Mouse (Mus musculus) liver, adult 2 months (tissue): Measurements from ENCODE around the gene Mrap. TPM values are rescaled to one million over a fixed set of nuclear protein-coding genes. Genes with fewer than 3 reads are reported as not detected.

Source experiments
- DNase-seq: peaks from one replicate; pipeline ENCODE4 v3.0.0-alpha.2; 2011; ENCODE audit warnings: low read depth, low spot score; ENCODE audit errors: extremely low read depth
- H3K27ac ChIP-seq: fragments of 200-500 bp; replicated peaks from 2 replicates; pipeline ENCODE4 v1.5.1; 2012; ENCODE audit warnings: low read depth, mild to moderate bottlenecking, control low read depth, inconsistent platforms, low read length; ENCODE audit not compliant: insufficient read depth
- H3K27me3 ChIP-seq: fragments of 200-500 bp; 2 replicates; pipeline ENCODE4 v1.6.1; 2012; ENCODE audit warnings: mild to moderate bottlenecking, moderate library complexity, low read length, inconsistent platforms; ENCODE audit not compliant: control insufficient read depth, insufficient read depth
- H3K36me3 ChIP-seq: fragments of 200-500 bp; 2 replicates; pipeline ENCODE4 v1.6.1; 2012; ENCODE audit warnings: low read length, inconsistent platforms; ENCODE audit not compliant: control insufficient read depth, insufficient read depth
- H3K4me1 ChIP-seq: fragments of 200-500 bp; 2 replicates; pipeline ENCODE4 v1.6.1; 2011; ENCODE audit warnings: low read length; ENCODE audit not compliant: control insufficient read depth, insufficient read depth
- H3K4me3 ChIP-seq: fragments of 200-500 bp; 2 replicates; pipeline ENCODE4 v1.5.1; 2011; ENCODE audit warnings: low read depth, mild to moderate bottlenecking, control low read depth, low read length, moderate library complexity; ENCODE audit not compliant: insufficient read depth
- H3K79me2 ChIP-seq: fragments of 200-500 bp; 2 replicates; pipeline ENCODE4 v1.6.1; 2012; ENCODE audit warnings: inconsistent platforms, mild to moderate bottlenecking, low read length, moderate library complexity; ENCODE audit not compliant: control insufficient read depth, insufficient read depth
- H3K9ac ChIP-seq: fragments of 200-500 bp; 2 replicates; pipeline ENCODE4 v1.6.1; 2012; ENCODE audit warnings: low read depth, mild to moderate bottlenecking, control low read depth, inconsistent platforms, low read length
- CTCF ChIP-seq: fragments of 200-500 bp; IDR thresholded peaks from 2 replicates; pipeline ENCODE4 v1.5.1; 2011; ENCODE audit warnings: low read depth, low read length, control low read depth
- POLR2A ChIP-seq: fragments of 200-500 bp; IDR thresholded peaks from 2 replicates; pipeline ENCODE4 v1.6.1; 2011; ENCODE audit warnings: low read length, control low read depth; ENCODE audit not compliant: insufficient read depth; ENCODE audit errors: extremely low read depth
- WGBS: fragments of 180-500 bp; shearing (Covaris S2); methylation state at CpG from one replicate; pipeline ENCODE4 v1.1.7; 2018; 5-methylcytosine and 5-hydroxymethylcytosine counted together
- polyA plus RNA-seq: library from polyadenylated mRNA; depleted of rRNA; stranded (reverse); fragments of >200 nt; gene quantifications from 2 replicates; pipeline ENCODE4 v1.2.3, GENCODE M21; 2012; rRNA removed
- total RNA-seq: library from RNA; depleted of rRNA; stranded (reverse); fragments of >200 nt; gene quantifications from 2 replicates; pipeline ENCODE4 v1.2.3, GENCODE M21; 2014; rRNA removed

Gene Mrap
- total RNA-seq (60.5 and 66.8 TPM in 2 replicates), polyA plus RNA-seq (173 and 201 TPM in 2 replicates)

GRCm38 (mm10) chr16:90738092-90738956 is at the start of gene Mrap:
TSS of gene Mrap (plus strand) at chr16:90738207.
- no peaks in the 10 kb centered on the region for H3K36me3 ChIP-seq
- H3K79me2 ChIP-seq, result peaks cover 3% of the 10 kb centered on the region; the same call in 1 of the 2 replicates
- peak; percentile 98 for DNase-seq
- peak within 1 kb of the TSS; percentile 66 for H3K4me3 ChIP-seq
- H3K4me1 ChIP-seq, result peaks cover 19% of the 10 kb centered on the region
- peak within 1 kb of the TSS; percentile 80 for H3K9ac ChIP-seq
- peak within 1 kb of the TSS; percentile 94 for H3K27ac ChIP-seq
- 0 out of 2 replicates have a peak, but pooled peaks have one; percentile 32 for TF ChIP-seq POLR2A
- peak; percentile 69 for TF ChIP-seq CTCF
- H3K27me3 ChIP-seq, result no peaks in the 10 kb centered on the region
- 13% methylated on average over 26 of the region's 26 CpGs for WGBS

DNA sequence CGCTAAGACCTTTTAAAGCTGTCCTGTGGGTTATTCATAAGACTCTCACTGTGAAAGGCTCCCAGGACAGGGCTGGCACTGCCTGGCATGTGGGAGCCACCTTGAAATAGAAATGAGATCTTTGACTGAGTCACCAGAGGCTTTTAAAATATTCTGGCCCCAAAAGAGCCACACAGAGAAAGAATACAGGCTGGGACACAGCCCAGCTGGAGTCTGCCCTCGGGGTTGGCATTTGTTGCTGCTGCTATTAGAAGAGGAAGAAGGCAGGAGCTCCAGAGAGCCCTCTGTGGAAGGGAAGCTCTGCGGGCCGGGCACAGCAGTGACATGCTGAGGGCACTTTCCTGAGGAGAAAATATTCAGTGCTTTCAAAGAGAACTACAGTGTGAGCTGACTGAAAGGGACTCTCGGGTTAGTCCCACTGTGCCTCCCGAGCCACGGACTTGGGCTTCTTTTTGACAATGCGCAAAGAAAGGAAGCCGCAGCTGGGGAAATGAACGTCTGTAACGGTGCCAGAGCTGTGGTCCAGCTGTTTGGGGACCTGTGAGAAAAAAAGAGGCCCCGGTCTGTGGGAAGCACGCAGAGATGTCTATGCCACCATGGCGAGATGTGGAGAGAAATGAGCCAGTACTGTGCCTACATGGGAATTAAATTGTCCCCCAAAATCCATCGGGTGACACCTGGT is 45.2 kb upstream of the Mrap start:
- no peaks in the 10 kb centered on the region for H3K27me3 ChIP-seq
- TF ChIP-seq CTCF (no peak), POLR2A (no peak)
- H3K4me1 ChIP-seq, result no peaks in the 10 kb centered on the region
- no peak overlapping the region for H3K9ac ChIP-seq
- WGBS, result 89% methylated on average over 15 of the region's 15 CpGs
- no peak overlapping the region for H3K4me3 ChIP-seq
- H3K79me2 ChIP-seq, result no peaks in the 10 kb centered on the region
- DNase-seq, result no peak
- no peak overlapping the region for H3K27ac ChIP-seq
- H3K36me3 ChIP-seq, result no peaks in the 10 kb centered on the region

DNA sequence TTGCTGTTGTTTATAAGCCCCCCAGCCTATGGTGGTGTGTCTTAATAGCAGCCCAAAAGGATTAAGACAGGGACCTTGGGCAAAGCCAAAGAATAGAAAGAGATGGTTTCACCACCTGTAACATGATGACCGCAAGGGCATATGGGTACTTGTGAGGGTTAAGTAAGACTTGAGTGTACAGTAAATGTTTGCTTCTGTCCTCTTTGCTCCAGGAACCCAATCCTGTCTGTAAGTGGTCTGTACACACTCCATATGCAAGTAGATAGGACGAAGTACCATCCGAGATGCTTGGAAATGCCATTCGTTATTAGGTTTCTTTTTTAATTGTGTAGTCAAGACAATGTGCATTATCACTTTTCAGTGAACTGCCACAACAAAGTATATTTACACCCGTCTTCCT is 44.4 kb upstream of the Mrap start:
- TF ChIP-seq POLR2A (no peak), CTCF (no peak)

DNA sequence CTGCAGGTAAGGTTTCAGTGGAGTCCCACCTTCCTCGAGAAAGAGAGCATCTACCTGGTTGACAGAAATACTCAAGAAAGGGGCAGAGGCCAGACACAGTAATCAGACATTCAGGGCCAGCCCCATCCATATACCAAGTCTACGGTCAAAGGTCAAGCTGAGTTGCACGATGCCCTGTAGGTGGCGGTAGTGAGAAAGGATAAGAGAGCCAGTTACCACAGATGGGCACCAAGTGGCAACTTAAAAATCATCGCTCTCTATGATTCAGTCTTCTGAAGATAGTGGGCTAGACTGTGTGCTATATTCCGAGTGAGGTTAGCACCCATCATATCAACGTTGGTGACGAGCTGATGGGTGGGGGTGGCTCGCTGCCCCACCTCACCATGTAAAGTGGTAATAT is 43.3 kb upstream of the Mrap start:
- Histone ChIP-seq H3K9ac (no peak overlapping the region), H3K79me2 (no peaks in the 10 kb centered on the region), H3K4me3 (no peak overlapping the region), H3K4me1 (no peaks in the 10 kb centered on the region), H3K36me3 (no peaks in the 10 kb centered on the region), H3K27ac (no peak overlapping the region), H3K27me3 (no peaks in the 10 kb centered on the region)
- 69% methylated on average over 9 of the region's 9 CpGs for WGBS
- TF ChIP-seq POLR2A (no peak), CTCF (peak; percentile 61; the same call in 1 of the 2 replicates)
- peak; percentile 46 for DNase-seq

More for the DNA sequence above, 44.4 kb upstream of the Mrap start:
- Histone ChIP-seq H3K27me3 (no peaks in the 10 kb centered on the region), H3K9ac (no peak overlapping the region), H3K27ac (no peak overlapping the region), H3K4me1 (no peaks in the 10 kb centered on the region), H3K4me3 (no peak overlapping the region), H3K79me2 (no peaks in the 10 kb centered on the region), H3K36me3 (no peaks in the 10 kb centered on the region)
- DNase-seq, result no peak
- WGBS, result 91% methylated on average over 5 of the region's 5 CpGs

DNA sequence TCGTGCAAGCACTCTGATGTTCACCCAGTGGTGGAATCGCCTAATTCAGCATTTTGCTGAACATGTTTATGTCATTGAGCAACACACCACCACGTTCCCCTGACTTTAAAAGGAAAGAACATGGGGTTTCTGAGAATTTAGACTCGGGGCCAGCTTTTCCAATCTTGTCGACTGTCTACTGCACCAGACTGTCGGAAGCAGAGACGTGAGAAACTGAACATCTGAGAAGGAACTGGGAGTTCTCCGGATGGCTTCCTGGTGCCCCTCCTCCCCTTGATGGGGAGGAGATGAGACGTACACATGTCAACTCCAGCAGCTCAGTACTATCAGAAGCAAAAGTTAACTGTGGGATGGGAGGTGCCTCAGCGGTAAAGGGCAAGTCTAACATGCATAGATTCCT is 42.9 kb upstream of the Mrap start:
- no peak overlapping the region for H3K27ac ChIP-seq
- TF ChIP-seq POLR2A (no peak), CTCF (no peak)
- no peaks in the 10 kb centered on the region for H3K27me3 ChIP-seq
- DNase-seq, result no peak
- no peaks in the 10 kb centered on the region for H3K79me2 ChIP-seq
- H3K36me3 ChIP-seq, result no peaks in the 10 kb centered on the region
- no peaks in the 10 kb centered on the region for H3K4me1 ChIP-seq
- no peak overlapping the region for H3K9ac ChIP-seq
- 77% methylated on average over 10 of the region's 10 CpGs for WGBS
- H3K4me3 ChIP-seq, result no peak overlapping the region
